Comparison of ENCODE assay signal across 8 mouse cellular contexts in the genomic region with DNA sequence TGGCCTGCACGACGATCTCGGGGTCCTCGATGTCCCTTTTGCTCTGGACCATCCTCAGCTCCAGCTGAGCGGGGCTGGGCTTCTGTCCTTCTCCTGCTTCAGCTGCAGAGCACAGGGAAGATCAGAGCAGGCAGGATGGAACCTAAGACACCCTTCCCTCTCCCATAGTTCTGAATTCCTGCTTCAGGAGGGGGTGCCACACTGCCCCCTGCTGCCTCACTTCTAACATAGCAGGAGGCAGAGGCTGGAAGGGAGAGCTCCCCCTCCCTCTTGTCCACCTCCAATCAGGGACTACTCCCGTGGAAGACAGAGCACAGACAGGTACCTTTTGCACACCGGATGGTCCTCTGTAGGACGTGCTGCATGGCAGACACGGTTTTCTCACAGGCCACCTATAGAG. TPM values are rescaled to one million over a fixed set of nuclear protein-coding genes. Genes with fewer than 3 reads are reported as not detected.
DNase-seq lines count a peak whose midpoint lies in the region; ATAC-seq and TF ChIP-seq lines count a peak whose summit lies in the region.

No protein-coding gene starts in this region.

- peaks cover 29% of the 10 kb centered on the region for H3K36me3 ChIP-seq in forebrain, postnatal 0 days (ENCODE audit: insufficient read depth)
- peaks cover 38% of the 10 kb centered on the region for H3K36me3 ChIP-seq in forebrain, embryonic 10.5 days (replicated peaks)
- peaks cover 32% of the 10 kb centered on the region for H3K36me3 ChIP-seq in midbrain, embryonic 13.5 days

- peak; percentile 35 for DNase-seq in forebrain, postnatal 0 days
- no peak for DNase-seq in forebrain, embryonic 10.5 days (ENCODE audit: extremely low spot score, low spot score)
- peak; percentile 32 for DNase-seq in lung, postnatal 10 days
- no peak for DNase-seq in lung, postnatal 36 days
- peak; percentile 79 for DNase-seq in ZHBTc4 (ENCODE audit: low read depth, low spot score)
- no peak for DNase-seq in urinary bladder, adult 18-20 months (ENCODE audit: low spot score in 2 of 2)
- DNase-seq in ovary, postnatal 10 days (ENCODE audit: low spot score) = no peak

- H3K27me3 ChIP-seq in forebrain, postnatal 0 days (ENCODE audit: insufficient read depth, low read length) = no peaks in the 10 kb centered on the region
- H3K27me3 ChIP-seq in forebrain, embryonic 10.5 days (ENCODE audit: poor library complexity, severe bottlenecking) = no peaks in the 10 kb centered on the region
- H3K27me3 ChIP-seq in midbrain, embryonic 13.5 days = no peaks in the 10 kb centered on the region

- ATAC-seq in forebrain, postnatal 0 days = no peak
- peak; percentile 16; the same call in 1 of the 2 replicates for ATAC-seq in midbrain, embryonic 13.5 days

- WGBS in forebrain, postnatal 0 days = 76% methylated on average over 9 of the region's 9 CpGs
- 66% methylated on average over 9 of the region's 9 CpGs for WGBS in forebrain, embryonic 10.5 days
- WGBS in midbrain, embryonic 13.5 days = 68% methylated on average over 9 of the region's 9 CpGs

- peak; percentile 72 for TF ChIP-seq CTCF in forebrain, postnatal 0 days (IDR thresholded peaks at IDR 0.05; ENCODE audit: low read depth)

- H3K27ac ChIP-seq in forebrain, postnatal 0 days (ENCODE audit: low read depth, low read length) = no peak overlapping the region
- no peak overlapping the region for H3K27ac ChIP-seq in forebrain, embryonic 10.5 days
- no peak overlapping the region for H3K27ac ChIP-seq in midbrain, embryonic 13.5 days

- no peaks in the 10 kb centered on the region for H3K4me1 ChIP-seq in forebrain, postnatal 0 days (ENCODE audit: insufficient read depth)
- H3K4me1 ChIP-seq in forebrain, embryonic 10.5 days = no peaks in the 10 kb centered on the region
- no peaks in the 10 kb centered on the region for H3K4me1 ChIP-seq in midbrain, embryonic 13.5 days (replicated peaks)

- no peak overlapping the region for H3K4me3 ChIP-seq in forebrain, postnatal 0 days (ENCODE audit: low read depth, low read length)
- no peak overlapping the region for H3K4me3 ChIP-seq in forebrain, embryonic 10.5 days
- no peak overlapping the region for H3K4me3 ChIP-seq in midbrain, embryonic 13.5 days (replicated peaks)

- no peak overlapping the region for H3K4me2 ChIP-seq in forebrain, postnatal 0 days (ENCODE audit: low read depth)
- no peak overlapping the region for H3K4me2 ChIP-seq in midbrain, embryonic 13.5 days (replicated peaks)

- no peak overlapping the region for H3K9ac ChIP-seq in forebrain, postnatal 0 days
- H3K9ac ChIP-seq in midbrain, embryonic 13.5 days (replicated peaks) = no peak overlapping the region

- no peaks in the 10 kb centered on the region for H3K9me3 ChIP-seq in forebrain, postnatal 0 days (ENCODE audit: low read length)
- no peaks in the 10 kb centered on the region for H3K9me3 ChIP-seq in forebrain, embryonic 10.5 days
- H3K9me3 ChIP-seq in midbrain, embryonic 13.5 days = no peaks in the 10 kb centered on the region

RNA-seq across cellular contexts. Expression of gene Cstb, which starts 15.3 kb away (rescaled TPM):
- 55.2 and 59.0 TPM in 2 replicates for total RNA-seq in forebrain, postnatal 0 days (2014; rRNA removed)
- polyA plus RNA-seq in forebrain, postnatal 0 days (2015; fragmentation: Nextera tagmentation; extraction: Ambion mirVana) = 147 and 190 TPM in 2 replicates
- 115 and 118 TPM in 2 replicates for polyA plus RNA-seq in forebrain, embryonic 10.5 days (2016; fragmentation: Nextera tagmentation; extraction: Ambion mirVana)
- polyA plus RNA-seq in midbrain, embryonic 13.5 days (2015; fragmentation: Nextera tagmentation; extraction: Ambion mirVana) = 91.6 and 97.8 TPM in 2 replicates

RNA-seq across cellular contexts. Expression of gene Pdxk, which starts 24.0 kb away (rescaled TPM):
- total RNA-seq in forebrain, postnatal 0 days (2014; rRNA removed) = 30.5 and 43.6 TPM in 2 replicates
- 20.0 and 30.7 TPM in 2 replicates for polyA plus RNA-seq in forebrain, postnatal 0 days (2015; fragmentation: Nextera tagmentation; extraction: Ambion mirVana)
- polyA plus RNA-seq in forebrain, embryonic 10.5 days (2016; fragmentation: Nextera tagmentation; extraction: Ambion mirVana) = 13.0 and 14.0 TPM in 2 replicates
- polyA plus RNA-seq in midbrain, embryonic 13.5 days (2015; fragmentation: Nextera tagmentation; extraction: Ambion mirVana) = 16.6 and 17.4 TPM in 2 replicates

RNA-seq across cellular contexts. Expression of gene Rrp1, which starts 28.0 kb away (rescaled TPM):
- total RNA-seq in forebrain, postnatal 0 days (2014; rRNA removed) = 256 TPM in 2 replicates
- polyA plus RNA-seq in forebrain, postnatal 0 days (2015; fragmentation: Nextera tagmentation; extraction: Ambion mirVana) = 401 and 455 TPM in 2 replicates
- 338 and 366 TPM in 2 replicates for polyA plus RNA-seq in forebrain, embryonic 10.5 days (2016; fragmentation: Nextera tagmentation; extraction: Ambion mirVana)
- 363 and 377 TPM in 2 replicates for polyA plus RNA-seq in midbrain, embryonic 13.5 days (2015; fragmentation: Nextera tagmentation; extraction: Ambion mirVana)

Comparison
In these comparisons a context has a peak if more than half of its experiments do, and no peak if none do; other contexts are left out.
1. DNase-seq: peak in forebrain, postnatal 0 days (single experiment), lung, postnatal 10 days (single experiment) and ZHBTc4 (single experiment); none in forebrain, embryonic 10.5 days (single experiment), lung, postnatal 36 days (single experiment), urinary bladder, adult 18-20 months (0 of 2) and ovary, postnatal 10 days (single experiment).